Mouse (Mus musculus) liver, adult (tissue): ENCODE data around the gene Iqgap2.

Source experiments
- GATA4 ChIP-seq: IDR thresholded peaks from 2 replicates; pipeline ENCODE4 v1.6.1; 2014; ENCODE audit warnings: mild to moderate bottlenecking, low read length; ENCODE audit not compliant: insufficient replicate concordance

Gene Iqgap2

DNA sequence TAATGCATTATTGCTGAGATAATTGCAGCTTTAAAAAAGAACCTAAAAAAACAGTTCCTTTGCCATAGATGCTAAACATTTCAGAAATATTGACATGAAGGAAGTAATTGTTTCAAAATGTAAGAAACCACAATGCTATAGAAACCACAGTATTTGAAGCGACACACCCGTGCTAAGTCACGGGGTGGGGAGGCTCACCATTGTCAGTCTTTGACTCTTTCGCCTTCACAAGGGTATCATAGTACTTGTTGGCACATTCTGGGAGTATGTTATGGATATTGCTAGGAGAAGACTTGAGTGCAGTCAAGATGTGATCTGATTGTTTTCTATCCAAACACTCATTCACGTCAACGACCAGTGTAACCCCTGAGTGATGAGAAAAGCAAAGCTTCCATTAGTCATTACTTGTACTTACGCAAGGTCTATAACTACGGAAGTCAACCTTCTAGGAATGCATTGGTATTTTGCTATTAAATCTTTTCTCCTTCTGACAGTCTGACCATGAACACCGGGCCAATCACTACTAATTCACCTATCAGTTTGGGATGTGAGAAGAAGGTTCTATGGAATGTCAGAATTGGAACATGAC is 207.0 kb downstream of the Iqgap2 start:
- no peak for TF ChIP-seq GATA4

DNA sequence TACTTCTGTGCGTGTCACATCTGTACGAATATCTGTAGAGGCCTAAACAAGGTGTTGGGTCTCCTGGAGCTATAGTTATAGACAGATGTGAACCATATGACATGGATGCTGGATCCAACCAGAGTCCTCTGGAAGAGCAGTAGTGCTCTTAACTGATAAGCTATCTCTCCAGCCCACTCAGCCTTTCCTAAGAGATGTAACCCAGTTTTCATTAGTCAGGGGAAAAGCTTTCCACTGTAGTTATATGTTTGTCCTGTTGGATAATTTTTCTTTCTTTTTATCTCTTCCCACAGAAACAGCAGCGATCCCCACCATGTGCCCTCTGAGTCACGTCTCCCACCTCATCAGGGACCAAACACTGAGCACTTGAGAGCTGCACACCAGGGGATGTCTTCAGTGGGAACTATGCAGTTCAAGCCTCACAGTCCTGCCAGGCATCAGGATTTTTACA is 212.2 kb downstream of the Iqgap2 start:
- no peak for TF ChIP-seq GATA4

DNA sequence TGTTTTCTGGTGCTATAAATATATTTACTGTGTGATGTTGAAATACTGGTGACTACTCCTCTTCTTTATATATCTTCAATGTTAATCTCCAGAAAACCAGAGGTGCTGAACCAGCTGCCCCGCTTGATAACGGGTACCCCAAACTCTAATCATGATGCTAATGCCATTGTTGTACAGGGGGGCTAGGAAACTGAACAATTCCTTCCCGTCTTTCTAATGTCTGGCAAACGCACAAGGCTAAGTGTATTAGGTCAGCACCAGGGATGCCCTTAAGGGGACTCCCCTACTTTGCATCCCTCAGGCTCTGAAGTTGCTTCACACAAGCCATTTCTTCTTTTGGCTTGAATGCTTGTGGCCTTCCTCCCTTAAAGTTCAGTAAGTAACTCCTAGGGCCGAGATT is 212.6 kb downstream of the Iqgap2 start:
- no peak for TF ChIP-seq GATA4

DNA sequence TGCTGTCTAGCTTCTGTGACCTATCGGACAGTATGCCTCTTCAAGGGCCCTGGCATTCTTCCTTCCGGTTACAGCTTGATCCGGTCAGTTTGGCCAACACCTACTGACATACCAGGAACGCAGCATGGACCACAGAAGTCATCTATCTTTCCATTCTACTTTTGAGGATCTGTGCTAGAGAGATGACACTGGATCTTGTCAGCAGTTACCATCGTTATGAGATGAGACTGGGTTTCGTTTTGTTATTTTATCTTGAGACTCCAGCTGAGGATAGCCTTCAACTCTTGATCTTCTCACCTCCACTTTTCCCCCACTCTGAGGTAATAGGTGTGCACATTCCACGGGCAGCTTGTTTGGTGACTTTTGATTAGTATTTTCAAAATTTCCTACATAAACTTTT is 219.3 kb downstream of the Iqgap2 start:
- no peak for TF ChIP-seq GATA4

DNA sequence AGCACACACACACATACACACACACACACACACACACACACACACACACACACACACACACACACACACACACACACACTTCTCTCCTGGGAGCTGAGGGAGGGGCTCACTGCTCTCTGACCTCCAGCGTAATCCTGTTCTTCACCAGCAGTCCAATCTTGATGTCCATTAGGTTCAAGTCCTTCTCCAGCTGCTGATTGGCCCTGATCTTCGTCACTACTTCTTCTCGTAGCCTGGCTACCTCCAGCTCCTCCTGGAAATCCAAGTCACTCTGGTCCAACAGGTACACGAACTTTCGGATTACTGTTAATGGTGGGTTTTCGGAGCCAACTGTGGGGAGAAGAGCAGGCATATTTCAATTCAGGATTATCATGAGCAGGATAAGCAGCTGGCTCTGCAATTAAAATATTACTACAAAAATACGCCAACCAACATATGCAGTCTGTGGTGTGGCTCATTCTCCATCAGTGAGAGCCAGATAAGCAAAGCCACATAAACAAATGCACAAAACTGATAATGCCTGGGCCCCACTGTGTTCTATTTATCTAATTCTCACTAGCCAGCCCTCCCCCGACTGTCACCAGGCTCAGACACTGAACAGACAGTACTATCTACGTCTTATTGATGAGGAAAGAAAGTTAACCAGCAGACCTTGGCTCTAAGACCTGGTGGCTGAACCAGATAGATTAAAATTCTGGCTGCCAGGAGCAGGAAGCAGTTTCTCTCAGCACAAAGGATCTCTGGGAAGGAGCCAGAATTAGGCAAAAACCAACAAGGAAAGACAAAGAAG is 220.4 kb downstream of the Iqgap2 start:
- no peak; the same call in 1 of the 2 replicates for TF ChIP-seq GATA4

DNA sequence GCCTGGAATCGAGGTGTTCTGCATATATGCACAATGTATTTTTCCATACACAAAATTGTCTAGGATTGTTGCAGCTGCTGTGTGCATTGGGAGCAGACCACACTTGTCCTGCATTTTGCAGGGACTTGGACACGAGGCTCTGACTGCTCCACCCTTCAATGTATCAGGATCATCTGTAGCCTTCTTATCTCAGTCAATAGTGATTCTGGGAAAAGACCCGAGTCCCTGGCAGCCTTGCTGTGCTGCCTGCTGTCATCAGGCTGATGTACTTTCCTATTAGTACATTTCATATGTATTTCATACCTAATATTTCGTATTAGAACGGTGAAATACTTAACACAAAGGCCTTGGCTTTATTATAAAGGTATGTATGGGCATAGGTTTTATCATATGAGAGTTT is 221.2 kb downstream of the Iqgap2 start:
- no peak for TF ChIP-seq GATA4

DNA sequence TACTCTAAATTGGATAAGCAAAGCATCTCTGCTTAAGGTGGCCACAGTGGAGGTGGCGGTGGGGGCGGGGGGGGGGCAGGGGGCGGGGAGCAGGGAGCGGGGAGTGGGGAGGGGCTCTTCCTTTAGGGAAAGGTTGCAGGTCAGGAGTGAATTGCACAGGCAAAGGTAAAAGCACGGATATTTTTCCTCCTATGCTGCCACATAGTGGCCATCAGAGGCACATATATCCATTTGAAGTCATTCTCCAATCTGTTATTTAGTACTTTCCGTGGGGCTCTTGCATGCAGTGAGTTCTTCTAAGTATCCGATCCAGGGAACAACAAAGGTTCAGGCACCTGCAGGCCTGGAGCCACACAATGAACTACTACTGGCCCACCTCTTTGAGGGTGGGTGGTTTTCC is 224.5 kb downstream of the Iqgap2 start:
- TF ChIP-seq GATA4: no peak

DNA sequence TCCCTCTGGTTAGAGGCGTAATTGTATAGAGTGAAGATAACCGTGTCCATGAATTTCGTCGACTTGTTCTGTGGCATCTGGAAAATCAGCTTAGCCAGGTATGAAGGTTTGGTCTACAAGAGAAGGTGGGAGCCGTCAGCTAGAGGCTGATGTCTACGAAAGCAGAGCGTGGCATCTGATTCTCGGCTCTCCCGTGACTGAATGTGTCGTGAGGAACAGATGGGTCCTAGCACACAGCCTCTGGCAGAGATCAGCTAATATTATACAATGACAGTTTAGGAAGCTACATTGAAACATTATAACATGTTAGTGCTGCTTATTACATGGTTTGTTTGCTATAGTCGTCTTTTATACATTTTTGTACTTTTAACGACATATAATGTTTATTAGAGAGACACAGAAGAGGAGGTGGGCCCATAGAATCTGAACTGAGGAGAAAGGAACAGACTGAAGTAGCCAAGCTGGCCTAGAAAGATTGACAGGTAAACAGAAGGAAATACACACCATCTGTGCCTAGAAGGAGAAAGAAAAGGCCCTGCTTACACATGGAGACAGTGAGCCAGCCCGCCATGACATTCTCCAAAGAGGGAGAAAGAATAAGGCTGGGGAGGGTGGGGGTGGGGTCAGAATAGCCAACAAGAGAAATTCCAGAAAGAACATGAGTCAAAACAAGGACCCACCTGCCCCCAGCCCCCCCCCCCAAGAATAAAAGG is 225.9 kb downstream of the Iqgap2 start:
- no peak for TF ChIP-seq GATA4

DNA sequence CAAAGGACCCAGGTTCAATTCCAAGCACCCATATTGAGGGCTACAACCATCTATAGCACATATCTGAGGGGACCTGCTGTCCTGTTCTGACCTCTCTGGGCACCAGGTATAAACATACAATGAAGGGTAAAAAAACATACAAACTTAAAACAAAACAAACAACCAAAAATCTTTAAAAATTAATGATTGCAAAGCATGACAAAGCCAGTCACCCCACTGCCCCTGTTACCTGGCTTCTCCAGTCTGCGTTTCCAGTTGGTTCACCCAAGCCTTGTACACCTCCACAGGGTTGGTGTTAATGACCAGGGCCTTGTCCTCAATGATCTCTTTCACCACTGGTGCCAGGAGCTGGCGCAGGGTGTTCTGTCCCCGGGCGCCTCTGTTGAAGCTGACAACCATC is 227.9 kb downstream of the Iqgap2 start:
- no peak for TF ChIP-seq GATA4

DNA sequence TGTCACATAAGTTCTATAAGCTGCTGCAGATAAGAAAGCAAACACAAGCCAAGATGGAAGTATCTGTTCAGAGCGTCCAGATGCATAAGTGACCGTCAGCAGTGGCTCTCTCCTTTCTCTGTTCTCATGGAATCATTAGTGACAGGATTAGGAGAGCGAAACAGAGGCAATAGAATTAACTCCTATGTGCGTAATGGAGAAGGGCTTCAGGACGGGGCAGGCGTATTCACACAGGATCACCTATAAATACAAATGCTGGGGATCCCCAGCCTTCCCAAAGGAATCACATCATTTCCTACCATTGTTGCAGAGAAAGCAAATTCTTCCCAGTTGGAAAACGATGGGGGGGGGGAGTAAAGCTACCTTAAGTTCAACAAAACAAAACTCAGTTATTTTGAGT is 232.3 kb downstream of the Iqgap2 start:
- TF ChIP-seq GATA4: no peak

DNA sequence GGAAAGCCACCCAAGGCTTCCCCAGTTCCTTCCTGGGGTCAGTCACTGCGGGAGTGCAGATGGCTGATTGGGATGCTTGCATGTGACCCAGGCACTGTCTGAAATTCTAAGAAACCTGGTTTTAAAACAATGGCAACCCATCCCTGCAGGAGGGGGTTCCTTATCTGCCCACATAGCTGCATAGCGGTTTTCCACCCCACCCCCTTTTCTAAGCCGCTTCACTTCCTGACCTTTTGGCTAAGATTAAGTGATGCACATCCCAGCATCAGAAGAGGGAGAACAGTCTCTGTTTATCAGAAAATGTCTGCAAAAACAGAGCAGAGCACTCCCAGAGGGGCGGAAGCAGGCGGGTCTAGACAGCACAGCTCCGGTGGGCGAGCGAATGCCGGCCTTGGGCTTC is 234.6 kb downstream of the Iqgap2 start:
- peak; percentile 98 for TF ChIP-seq GATA4

DNA sequence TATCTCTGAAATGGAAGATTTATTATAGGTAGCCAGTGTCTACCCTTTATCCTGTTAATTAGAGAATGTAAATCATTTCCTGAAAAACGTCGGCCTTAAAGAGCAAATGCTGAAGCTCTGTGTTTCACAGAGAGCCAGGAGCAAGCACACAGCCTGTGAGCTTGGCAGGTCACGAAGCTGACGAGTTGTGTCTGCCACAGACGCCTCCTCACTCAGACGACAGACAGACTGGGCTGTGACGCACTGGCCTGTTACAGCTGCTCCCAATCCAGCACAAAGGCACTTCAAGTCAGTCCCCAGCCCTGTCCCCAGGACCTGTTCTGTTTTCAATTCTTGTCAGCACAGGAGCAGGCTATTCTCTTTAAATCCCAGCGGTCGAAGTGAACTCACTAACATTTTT is 236.4 kb downstream of the Iqgap2 start:
- TF ChIP-seq GATA4: no peak

DNA sequence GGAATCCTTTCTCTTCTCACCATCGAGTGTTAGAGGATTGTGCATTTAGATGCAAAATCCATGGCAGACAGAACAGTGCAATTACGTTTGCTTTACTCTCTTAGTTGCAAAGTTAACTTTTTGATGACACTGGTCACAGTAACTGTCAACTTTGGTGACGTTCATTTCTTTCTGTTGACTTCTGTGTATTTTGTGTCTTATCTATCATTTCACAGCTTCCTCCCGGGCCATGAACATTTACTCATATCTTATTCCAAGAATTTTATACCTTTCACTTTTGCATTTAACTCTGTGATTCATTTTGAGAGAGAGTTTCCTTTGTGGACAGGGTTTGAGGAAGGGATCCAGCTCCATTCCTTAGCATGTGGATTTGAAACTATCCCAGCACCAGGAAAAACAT is 238.0 kb downstream of the Iqgap2 start:
- TF ChIP-seq GATA4: no peak

DNA sequence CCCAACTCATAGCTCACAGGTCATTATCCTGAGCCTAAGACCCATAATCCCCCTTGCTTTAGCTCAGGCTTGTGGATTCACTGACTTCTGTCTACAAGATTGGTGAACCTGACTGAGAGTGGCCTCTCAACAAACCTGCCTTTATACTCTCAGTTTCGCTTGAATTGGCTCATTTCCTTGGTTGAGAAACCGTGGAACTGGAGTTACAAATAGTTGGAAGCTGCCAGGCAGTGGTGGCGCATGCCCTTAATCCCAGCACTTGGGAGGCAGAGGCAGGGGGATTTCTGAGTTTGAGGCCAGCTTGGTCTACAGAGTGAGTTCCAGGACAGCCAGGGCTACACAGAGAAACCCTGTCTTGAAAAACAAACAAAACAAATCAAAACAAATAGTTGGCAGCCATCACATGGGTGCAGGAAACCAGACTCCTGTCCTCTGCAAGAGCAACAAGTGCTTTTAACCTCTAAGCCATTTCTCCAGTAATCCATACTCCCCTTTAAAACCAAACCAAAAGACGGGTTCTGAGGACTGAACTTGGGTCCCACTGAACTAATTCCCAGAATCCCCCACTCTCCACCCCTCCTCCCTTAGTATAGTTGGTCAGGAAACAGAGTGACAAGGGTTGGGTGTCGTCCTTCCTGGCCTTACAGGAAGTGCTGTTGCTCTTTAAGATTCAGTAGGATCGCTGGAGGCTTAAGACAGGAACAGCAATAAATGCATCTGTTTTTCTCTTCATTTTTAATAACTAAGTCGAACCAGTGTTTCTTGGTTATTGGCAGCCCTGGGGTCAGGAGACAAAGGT is 239.7 kb downstream of the Iqgap2 start:
- TF ChIP-seq GATA4: no peak

DNA sequence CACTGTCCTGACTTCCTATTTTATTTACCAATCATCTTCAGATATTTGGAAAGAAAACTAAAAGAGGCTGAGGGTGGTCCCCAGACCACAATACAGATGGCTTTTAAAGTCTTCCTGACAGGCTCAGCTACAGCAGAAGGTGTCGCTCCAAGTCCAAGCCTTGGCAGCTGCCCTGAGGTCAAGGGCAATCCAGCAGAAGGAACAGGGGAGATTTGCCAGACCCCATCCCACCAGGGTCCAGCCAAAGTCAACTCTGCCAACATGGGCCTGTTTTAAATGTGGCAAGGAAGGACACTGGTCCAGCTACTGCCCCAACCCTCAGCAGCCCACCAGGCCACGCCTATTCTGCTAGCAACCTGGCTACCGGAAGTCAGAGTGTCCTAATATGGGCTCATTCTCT is 241.8 kb downstream of the Iqgap2 start:
- TF ChIP-seq GATA4: no peak
